Mouse (Mus musculus) layer of hippocampus, adult 8-10 months (tissue): Measurements from ENCODE around the gene Me3. TPM values are rescaled to one million over a fixed set of nuclear protein-coding genes. Genes with fewer than 3 reads are reported as not detected.
A peak's percentile ranks its signal among the peaks of the same experiment; 100 is the strongest.

Experiments used
- DNase-seq, 2 experiments: peaks; one replicate each; pipeline ENCODE4 v3.0.0; 2022; ENCODE audit warnings: low spot score in 2 of 2
- total RNA-seq, 4 experiments: library from RNA; stranded (reverse); gene quantifications; 2 replicates each; pipeline ENCODE4 v1.2.4; 2022

Me3 gene
- total RNA-seq, 4 experiments from 2014 or later = 72.9 to 90.9 (median 85.2) TPM

- DNase-seq = no peak
Measured at GRCm38 (mm10) chr7:89828436-89829065, 196.4 kb downstream of the Me3 start.

- peak in 1 of 2 experiments; percentile 17 for DNase-seq
Measured at GRCm38 (mm10) chr7:89829201-89829600, 197.0 kb downstream of the Me3 start.

GRCm38 (mm10) chr7:89833521-89833920 lies 201.3 kb downstream of the Me3 start:
- no peak for DNase-seq

GRCm38 (mm10) chr7:89835566-89835965 lies 203.4 kb downstream of the Me3 start:
- no peak for DNase-seq

GRCm38 (mm10) chr7:89836676-89837075 lies 204.5 kb downstream of the Me3 start:
- DNase-seq = no peak

- DNase-seq = no peak
Measured at GRCm38 (mm10) chr7:89837841-89838240, 205.6 kb downstream of the Me3 start.

GRCm38 (mm10) chr7:89839721-89840120 lies 207.5 kb downstream of the Me3 start:
- no peak for DNase-seq

- peak; percentile 73 to 90 for DNase-seq
Measured at GRCm38 (mm10) chr7:89841670-89842403, 209.6 kb downstream of the Me3 start.

GRCm38 (mm10) chr7:89842404-89842715 lies 210.2 kb downstream of the Me3 start:
- DNase-seq = no peak

- DNase-seq = no peak
Measured at GRCm38 (mm10) chr7:89843121-89843520, 210.9 kb downstream of the Me3 start.

- DNase-seq = no peak
Measured at GRCm38 (mm10) chr7:89843533-89843932, 211.3 kb downstream of the Me3 start.

- no peak for DNase-seq
Measured at GRCm38 (mm10) chr7:89845669-89846068, 213.5 kb downstream of the Me3 start.

- DNase-seq = no peak
Measured at GRCm38 (mm10) chr7:89850510-89850909, 218.3 kb downstream of the Me3 start.

- DNase-seq = no peak
Measured at GRCm38 (mm10) chr7:89852158-89853095, 220.2 kb downstream of the Me3 start.

- no peak for DNase-seq
Measured at GRCm38 (mm10) chr7:89853131-89853530, 220.9 kb downstream of the Me3 start.

GRCm38 (mm10) chr7:89855196-89855595 lies 223.0 kb downstream of the Me3 start:
- no peak for DNase-seq

GRCm38 (mm10) chr7:89856440-89857217 lies 224.4 kb downstream of the Me3 start:
- DNase-seq = no peak

- no peak for DNase-seq
Measured at GRCm38 (mm10) chr7:89864769-89865168, 232.6 kb downstream of the Me3 start.

- DNase-seq = no peak
Measured at GRCm38 (mm10) chr7:89867221-89867620, 235.0 kb downstream of the Me3 start.

GRCm38 (mm10) chr7:89879686-89880085 lies 247.5 kb downstream of the Me3 start:
- no peak for DNase-seq

GRCm38 (mm10) chr7:89884551-89884950 lies 252.4 kb downstream of the Me3 start:
- no peak for DNase-seq
